Mouse (Mus musculus): ENCODE measurements around the gene Ncs1.
A peak's percentile ranks its signal among the peaks of the same experiment; 100 is the strongest.

Ncs1 gene

DNA sequence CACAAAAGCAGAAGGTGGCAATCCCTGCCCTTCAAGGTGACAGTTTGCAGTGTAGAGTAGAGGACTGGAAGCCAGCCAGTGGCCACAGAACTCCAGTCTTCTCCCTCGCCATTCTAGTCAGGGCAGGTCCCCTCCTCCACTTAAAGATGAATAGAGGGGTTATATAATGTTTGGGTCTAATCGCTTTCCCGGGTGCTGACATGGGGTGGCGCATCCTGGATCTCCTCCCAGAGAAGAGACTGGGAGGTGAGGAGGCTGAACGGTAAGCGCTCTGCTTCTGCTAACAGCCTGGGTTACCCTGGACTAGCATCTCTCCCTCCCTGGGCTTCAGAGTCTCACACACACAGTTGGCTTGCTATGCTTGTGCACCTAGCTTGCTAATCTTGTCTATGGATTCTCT lies 32.2 kb downstream of the Ncs1 start:
- DNase-seq (ENCODE audit: low read depth, low spot score) = no peak

DNA sequence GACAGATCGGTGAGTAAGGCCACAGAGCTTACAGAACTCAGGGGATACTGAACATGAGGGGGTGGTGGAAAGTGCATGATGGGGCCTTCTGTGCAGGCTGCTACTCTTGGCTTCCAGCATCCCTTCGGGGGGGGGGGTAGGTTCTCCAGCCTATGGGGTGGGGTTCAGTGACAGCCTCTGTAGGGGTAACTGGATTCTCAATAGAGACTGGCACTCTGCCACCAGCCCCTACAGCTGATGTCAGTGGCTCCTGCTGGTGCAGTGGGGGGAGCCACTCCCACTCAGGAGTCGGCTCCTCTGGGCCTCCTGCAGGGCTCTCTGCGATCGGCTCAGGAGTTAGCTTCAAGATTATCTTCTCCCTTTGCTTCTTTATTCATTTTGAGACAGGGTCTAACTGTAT lies 32.9 kb downstream of the Ncs1 start:
- DNase-seq (ENCODE audit: low read depth, low spot score) = no peak

DNA sequence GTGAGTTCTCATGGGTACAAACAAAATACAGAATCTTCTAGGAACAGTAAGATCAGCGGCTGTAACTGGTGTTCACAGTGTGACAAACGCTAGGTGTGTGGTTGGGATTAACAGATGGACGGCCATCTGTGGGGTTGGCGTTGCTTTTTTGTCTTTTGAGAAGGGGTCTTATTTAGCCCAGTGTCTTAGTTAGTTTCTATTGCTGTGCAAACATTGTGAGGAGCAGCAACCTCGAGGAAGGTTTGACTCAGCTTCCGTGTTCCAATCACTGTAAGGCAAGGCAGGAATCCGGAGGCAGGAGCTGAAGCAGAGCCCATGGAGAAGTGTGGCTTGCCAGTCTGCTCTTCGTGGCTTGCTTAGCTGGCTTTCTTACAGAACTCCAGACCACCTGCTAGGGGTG lies 35.5 kb downstream of the Ncs1 start:
- DNase-seq (ENCODE audit: low read depth, low spot score) = no peak

DNA sequence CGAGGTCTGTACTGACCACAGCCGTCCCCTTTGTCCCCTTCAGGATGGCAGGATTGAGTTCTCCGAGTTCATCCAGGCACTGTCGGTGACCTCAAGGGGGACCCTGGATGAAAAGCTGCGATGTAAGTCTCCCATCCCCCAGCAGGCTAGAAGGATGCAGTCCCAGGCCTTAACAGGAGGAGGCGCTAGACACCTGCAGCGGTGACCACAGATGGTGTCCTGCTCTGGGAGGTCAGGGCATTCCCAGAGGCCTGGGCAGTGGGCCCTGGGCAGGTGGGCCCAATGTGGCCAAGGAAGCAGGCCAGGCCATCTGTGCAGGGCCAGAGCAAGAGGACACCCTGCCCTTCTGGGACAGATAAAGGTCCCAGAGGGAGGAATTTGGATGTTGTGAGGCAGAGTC lies 36.6 kb downstream of the Ncs1 start:
- no peak for DNase-seq (ENCODE audit: low read depth, low spot score)

DNA sequence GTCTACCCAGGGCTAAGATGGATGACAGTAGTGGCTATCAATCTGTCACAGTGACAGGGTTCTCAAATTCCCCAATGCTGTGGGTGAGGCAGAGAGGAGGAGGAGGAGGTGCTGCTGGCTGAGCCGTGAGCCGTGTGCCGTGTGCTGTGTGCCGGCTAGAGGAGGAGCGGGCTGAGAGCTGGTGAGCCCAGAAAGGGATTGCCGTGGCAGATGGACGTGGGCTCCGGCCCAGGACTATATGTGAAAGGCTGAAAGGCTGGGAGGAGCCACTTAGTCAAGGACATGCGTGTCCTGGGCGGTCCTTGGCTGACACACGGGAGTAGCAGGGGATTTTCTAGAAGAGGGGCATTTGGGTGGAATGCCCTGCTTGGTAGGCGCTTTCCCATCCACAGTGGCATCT lies 37.3 kb downstream of the Ncs1 start:
- DNase-seq (ENCODE audit: low read depth, low spot score) = no peak

DNA sequence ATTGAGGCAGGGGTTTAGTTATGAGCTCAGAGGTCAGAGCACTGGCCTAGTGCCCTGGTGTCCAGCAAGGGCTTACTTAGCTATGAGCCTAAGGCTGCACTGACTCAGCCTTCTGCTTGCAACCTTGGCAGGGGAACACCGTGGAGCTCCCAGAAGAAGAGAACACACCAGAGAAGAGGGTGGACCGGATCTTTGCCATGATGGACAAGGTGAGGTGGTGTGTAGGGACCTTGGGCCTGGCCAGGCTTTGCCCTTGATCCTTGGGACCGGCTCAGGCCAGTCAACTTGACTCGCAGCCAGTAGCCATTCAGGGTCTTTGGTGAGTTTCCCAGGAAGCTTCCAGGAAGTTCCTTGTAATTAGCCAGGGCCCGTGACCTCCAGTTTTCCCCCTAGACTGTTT lies 38.9 kb downstream of the Ncs1 start:
- DNase-seq (ENCODE audit: low read depth, low spot score) = no peak

DNA sequence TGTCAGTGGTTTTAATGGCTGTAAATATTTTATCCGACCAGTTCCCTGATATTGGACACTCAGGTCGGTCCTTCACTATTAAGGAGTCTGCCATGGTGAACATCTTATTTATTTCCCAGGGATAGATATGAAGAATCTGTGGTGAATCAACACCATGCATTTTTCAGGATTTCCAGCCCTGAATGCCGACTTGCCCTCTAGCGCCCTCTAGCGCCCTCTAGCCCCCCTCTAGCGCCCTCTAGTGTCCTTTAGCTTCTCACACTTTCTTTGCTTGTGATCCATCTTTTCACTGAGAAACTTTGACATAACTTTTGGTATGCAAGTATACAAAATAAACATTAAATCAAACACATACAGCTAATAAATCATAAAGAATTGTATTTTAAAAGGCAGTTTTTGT lies 45.8 kb downstream of the Ncs1 start:
- peak; percentile 37 for DNase-seq (ENCODE audit: low read depth, low spot score)

DNA sequence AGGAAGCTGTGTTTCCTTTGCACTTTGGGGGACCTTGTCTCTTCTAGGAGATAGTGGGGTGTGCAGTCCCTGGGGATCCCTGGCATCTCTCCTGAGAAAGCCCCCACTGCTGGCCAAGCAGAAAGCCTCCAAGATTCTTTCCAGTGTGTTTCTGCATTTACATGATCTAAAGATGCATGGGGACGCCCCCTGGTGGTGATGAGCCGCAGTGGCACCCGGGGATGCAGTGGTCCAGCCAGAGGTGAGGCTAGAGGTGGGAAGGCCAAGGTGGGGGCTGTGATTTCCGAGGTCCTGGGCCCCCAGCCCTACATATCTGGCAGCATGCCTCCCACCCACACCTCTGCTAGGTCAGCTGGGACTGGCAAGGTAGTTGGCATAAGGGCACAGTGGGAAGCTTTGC lies 49.4 kb downstream of the Ncs1 start:
- peak; percentile 15 for DNase-seq (ENCODE audit: low read depth, low spot score)

DNA sequence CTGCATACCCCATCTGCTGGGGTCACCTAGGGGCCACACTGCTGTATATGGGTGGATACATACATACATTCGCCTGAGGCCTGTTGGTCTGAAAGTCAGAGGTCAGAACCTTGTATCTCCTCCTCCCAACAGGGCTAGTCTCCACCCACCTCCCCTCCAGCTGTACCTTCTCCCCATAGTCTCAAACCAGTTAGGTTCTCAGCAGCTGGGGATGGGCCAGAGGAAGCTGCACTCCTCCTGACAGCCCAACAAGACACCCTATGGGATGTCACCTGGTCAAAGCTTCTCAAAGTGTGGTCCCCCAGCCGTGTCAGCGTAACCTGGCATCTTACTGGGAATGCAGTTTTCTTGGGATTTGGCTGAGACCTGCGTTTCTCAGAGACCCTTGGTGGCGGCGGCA lies 50.8 kb downstream of the Ncs1 start:
- no peak for DNase-seq (ENCODE audit: low read depth, low spot score)

DNA sequence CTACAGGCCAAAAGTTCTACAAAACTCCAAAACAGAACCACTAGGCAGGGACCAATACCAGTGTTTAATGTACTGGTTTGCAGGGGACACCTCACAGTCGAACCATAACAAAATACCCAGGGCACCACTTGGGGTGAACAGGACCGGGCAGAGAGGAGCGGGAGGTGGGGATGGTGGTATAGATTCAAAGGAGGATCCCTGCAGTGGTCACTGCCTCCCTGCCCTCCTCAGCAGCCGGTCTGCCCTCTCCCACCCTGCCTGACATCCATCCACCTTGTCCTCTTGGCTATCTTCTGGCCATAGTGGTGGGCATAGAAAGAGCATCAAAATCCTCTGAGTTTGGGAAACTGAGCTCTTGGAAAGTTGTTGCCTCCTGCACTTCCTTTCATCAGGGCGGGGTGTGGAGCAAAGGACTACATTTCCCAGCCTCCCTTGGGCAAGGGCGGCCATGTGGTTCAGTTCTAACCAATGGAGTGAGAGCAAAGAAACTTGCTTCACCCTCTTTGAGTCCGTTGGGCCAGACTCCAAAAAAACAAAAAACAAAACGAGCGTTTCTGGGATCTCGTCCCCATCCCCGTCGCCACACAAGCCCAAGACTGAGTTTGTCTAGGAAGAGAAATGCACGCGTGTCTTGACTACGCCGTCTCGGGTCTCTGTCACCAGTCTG lies 52.1 kb downstream of the Ncs1 start:
- no peak for DNase-seq (ENCODE audit: low read depth, low spot score)

DNA sequence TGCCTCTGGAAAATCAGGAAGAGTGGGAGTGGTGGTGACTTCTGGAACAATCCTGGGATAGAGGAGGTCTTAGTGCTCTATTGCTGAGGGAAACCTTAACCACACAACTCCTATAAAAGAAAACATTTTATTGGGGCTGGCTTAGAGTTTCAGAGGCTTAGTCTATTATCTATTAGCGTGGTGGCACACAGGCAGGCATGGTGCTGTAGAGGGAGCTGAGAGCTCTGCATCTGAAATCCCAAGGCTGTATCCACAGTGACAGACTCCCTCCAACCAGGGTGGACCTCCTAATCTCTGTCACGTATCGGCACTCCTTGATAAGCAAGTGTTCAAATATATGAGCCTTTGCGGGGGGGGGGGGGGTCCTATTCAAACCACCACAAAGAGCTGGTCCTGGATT lies 53.2 kb downstream of the Ncs1 start:
- no peak for DNase-seq (ENCODE audit: low read depth, low spot score)

DNA sequence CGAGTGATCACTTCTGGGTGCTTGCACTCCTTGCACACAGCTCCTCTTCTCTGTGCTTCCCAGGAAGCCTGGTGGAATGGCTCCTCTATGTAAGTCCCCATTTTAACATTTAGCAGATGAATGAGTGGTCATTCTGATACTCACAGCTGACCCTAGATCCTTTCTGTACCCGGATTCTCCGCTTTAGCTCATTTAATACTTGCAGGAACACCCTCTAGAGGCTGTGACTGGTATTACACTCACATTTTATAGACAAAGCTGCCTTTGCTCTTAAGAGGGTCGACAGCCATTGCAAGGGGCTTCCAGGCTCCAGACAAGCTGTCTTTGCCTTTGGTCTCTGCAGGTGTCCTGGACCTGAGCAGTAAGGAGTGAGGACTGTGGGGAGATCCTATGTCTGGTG lies 53.6 kb downstream of the Ncs1 start:
- peak; percentile 22 for DNase-seq (ENCODE audit: low read depth, low spot score)

DNA sequence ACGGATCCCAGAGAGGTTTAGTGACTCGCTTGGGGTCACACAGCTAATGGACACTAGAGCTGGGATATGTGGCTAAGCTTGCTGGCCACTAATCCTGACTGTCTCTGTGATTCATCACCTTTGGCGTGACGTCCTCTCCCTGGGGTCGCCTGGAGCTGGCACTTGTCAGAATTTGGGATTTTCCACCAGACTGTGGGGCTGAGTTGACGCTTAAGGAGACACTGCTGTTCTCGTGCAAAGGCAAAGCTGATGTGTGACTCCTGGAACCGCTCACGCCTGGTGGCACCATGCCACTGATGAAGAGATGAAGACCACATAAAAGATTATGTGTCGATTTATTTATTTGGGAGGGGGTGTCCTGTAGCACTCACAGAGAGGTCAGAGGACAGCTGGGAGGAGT lies 54.4 kb downstream of the Ncs1 start:
- DNase-seq (ENCODE audit: low read depth, low spot score) = no peak

DNA sequence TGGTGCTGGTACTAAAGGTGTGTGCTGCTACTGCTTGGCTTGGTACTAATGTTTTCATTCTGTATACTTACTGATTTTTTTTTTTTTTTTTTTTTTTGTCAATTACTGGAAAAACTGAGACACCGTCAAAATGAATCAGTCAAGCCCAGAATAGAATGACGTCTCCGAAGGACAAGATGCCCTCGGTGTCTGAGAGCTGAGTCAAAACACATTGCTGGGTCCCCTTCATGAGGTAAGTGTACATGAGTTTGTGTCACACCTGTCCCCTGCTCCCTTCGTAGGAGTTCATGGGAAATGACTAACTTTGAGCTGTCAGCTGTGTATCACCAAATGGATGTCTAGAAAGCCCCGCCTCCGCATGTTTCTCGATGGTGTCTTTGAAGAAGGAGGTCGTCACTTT lies 57.6 kb downstream of the Ncs1 start:
- DNase-seq (ENCODE audit: low read depth, low spot score) = no peak

DNA sequence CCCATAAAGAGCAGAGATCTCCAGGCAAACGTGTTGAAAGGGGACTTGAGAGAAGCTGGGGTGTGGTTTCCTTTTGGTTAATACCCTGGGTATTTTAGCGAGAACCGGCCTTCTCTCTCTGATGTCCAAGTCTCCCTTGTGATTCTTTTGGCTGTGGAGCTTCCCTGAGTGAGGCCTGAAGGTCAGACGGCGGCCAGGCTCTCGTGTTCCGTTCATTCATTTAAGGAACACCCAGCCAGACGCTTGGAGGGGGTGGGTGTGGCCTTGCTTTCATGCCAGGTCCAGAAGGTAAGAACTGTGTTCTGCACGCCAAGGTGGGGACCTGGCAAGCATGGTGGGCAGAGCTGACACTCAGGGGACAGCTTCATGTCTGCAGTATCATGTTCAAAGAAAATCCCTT lies 58.6 kb downstream of the Ncs1 start:
- DNase-seq (ENCODE audit: low read depth, low spot score) = no peak

DNA sequence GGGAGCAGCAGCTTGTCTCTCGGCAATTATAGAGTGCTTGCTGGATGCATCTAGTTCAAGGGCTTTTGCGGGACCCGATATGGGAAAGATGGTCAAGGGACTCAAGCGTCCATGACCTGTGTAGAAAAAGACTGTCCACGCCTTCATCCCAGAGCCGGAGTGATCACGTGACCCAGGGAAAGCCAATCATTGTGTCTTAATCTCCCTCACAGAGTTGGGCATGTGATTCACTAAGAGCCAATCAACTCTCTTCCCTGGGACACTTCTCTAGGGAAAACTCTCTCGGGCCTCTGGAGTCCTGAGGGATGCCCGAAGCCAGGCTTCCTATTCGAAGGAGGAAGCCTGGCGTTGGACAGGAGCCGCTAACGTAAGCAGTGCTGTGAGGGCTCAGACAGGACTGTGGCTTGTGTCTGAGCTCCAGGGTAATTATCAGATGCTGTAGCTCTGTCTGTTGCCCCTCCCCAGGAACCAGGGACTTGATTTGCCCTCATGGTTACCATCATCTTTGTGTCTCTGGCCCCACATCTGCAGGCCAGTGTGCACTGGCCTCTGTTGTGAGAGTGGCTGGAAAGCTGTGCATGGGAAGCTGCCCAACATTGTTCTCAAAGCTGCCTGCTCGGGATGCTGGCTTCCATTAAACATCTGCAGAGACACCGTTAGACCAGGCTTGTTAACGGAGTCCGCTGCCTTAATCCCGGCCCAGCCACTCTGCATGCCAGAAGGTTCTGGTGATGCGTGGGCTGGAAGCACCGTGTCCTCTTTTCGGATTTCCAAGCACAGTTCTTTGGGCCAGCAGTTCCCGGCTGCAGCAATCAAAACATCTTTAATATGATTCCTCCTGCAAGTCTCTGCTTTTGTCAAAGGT lies 59.4 kb downstream of the Ncs1 start:
- DNase-seq (ENCODE audit: low read depth, low spot score) = no peak

DNA sequence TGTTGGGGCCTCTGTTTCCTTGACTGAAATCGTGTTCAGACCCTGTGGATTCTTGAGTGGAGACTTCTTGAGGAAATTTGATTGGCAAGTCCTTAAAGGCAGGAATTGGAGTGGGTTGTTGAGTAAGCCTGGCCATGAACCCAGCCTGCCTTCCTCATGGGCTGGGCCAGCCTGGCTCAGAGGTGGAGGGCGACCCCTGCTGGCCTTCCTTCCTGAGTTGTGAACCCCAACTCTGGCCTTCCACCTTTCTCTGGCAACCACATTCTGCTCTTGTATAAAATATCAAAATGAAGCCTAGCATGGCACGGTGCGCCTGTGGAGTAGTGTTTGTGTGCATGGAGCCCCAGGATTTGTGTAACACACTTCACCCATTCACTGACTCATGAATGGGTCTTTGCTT lies 60.1 kb downstream of the Ncs1 start:
- DNase-seq (ENCODE audit: low read depth, low spot score) = no peak

DNA sequence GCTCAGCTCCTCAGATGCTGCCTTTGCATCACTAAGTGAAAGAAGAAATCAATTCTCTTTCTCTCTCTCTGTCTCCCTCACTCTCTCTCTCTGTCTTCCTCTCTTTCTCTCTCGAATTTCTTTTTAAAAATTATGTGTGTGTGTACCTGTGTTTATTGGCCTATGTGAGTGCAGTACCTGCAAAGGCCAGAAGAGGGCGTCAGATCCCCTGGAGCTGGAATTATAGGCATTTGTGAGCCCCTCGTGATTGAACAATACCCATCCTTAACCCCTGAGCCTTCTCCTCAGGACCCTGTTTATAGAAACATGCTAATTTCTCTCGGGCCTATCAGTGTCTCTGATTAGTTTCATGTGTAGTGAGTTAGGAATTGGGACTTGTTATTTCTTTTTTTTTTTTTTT lies 62.6 kb downstream of the Ncs1 start:
- DNase-seq (ENCODE audit: low read depth, low spot score) = no peak

DNA sequence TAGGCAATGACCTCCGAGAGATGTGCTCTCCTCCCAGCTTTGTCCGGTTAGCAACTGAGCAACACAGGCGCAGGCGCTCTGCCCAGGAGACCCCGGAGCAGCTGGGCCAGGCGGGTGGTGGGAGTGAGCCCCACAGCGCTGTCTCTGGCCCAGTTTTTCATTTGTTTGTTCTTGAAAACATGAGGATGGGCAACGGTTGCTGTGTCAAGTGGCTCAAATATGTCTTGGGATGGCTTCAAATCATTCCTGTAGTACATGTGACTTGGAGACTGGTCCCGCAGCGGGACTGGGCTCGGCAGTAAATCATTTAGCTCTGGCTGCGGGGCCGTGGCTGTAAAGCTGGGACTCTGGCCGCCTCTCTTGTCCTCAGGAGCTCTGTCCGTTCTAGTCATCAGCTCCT lies 63.9 kb downstream of the Ncs1 start:
- no peak for DNase-seq (ENCODE audit: low read depth, low spot score)

DNA sequence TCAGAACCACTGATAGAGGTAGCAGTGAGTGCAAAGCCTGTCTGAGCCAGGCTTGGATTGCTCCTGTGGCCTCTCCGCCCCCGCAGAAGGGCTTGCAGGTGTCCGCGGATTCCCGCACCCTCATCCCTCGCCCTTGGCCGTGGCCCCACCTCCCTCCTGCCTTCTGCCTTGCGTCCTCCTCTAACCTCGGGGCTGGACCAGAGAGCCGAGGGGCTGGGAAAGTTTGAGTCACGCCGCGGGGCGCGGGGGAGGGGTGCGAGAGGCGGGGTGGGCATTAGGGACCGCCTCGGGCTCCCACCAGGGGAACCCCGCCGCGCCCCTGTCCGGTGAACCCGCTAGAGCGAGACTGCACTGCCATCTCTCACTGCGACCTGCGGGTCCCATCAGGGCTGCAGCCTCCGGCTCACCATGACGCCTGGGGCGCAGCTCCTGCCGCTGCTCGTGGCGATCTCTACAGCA lies 68.4 kb downstream of the Ncs1 start, which contains the start of gene Hmcn2:
Hmcn2 (plus strand) TSS at position 409 of the 459 bp plus-strand sequence.
- DNase-seq (ENCODE audit: low read depth, low spot score) = no peak

DNA sequence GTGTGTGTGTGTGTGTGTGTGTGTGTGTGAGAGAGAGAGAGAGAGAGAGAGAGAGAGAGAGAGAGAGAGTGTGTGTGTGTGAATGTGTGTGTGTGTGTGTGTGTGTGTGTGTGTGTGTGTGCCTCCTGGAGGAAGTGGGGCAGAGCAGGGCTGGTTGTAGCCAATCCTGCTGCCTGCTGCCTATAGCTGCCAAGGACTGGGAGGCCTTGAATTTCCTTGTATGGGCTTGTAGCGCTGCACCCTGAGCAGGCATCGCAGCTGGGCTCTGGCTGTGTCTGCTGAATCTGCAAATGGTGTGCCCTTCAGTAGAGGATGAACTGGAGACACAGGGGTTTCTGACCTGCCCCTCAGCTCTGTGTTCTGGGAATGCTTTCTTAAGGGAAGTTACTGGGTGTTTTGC lies 72.5 kb downstream of the Ncs1 start:
- no peak for DNase-seq (ENCODE audit: low read depth, low spot score)

DNA sequence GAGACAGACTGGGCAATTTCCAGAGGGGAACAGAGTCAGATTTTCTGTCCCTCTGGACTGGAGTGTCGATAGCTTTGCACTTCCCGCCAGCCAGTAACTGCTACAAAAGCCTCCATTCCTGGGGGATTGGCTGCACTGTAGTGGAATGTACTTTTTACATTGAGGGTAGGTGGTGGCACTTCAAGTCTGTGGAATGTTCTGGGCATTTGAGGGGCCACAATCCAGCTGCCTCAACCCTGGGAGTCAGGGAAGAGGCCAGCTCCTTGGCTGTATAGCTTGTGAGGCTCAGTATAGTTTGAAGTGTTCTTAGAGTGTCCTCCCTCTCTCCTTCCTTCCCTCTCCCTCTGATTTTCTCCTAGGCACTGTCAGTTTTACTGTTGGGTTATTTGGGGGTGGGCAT lies 73.6 kb downstream of the Ncs1 start:
- no peak for DNase-seq (ENCODE audit: low read depth, low spot score)

DNA sequence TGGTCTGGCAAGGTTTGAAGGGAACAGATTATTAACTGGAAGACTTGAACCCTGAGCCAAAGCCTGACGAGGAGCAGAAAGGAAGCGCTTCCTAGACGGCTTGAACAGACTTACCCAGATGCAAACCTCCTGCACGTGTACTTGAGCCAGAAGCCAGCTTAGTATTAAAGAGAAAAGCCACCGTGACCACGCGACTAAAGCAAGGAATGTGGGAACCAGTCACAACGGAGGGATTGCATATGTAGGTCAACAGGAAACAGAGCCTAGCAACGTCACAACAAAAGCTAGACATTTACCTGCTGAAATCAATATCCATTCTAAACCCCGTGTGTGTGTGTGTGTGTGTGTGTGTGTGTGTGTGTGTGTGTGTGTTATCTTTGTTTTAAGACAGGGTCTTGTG lies 81.6 kb downstream of the Ncs1 start:
- DNase-seq (ENCODE audit: low read depth, low spot score) = no peak
